Mouse (Mus musculus) CD4-positive, CD25-positive, alpha-beta regulatory T cell, adult 2 months (primary cell): ENCODE data around the gene Fam198a.
"Not testable (repeated sequence)": the region's sequence is repeated elsewhere in the genome, so short reads cannot be mapped to it uniquely, and the experiment has no call there.

ENCODE experiments used
- DNase-seq: peaks from one replicate; pipeline ENCODE4 v3.0.0-alpha.2; 2012; ENCODE audit warnings: low read depth, low spot score

The Fam198a gene

GRCm38 (mm10) chr9:122018782-122019395, 68.1 kb downstream of the Fam198a start:
- peak; percentile 61 for DNase-seq

- DNase-seq: no peak
These were observed 69.5 kb downstream of the Fam198a start for GRCm38 (mm10) chr9:122020321-122020720.

GRCm38 (mm10) chr9:122021171-122021570, 70.4 kb downstream of the Fam198a start:
- DNase-seq: not testable (repeated sequence)

- no peak for DNase-seq
These were observed 70.8 kb downstream of the Fam198a start for GRCm38 (mm10) chr9:122021581-122021980.

GRCm38 (mm10) chr9:122022776-122023175, 72.0 kb downstream of the Fam198a start:
- DNase-seq: no peak

- no peak for DNase-seq
These were observed 73.1 kb downstream of the Fam198a start for GRCm38 (mm10) chr9:122023873-122024272.

GRCm38 (mm10) chr9:122024419-122024818, 73.6 kb downstream of the Fam198a start:
- DNase-seq: no peak

- no peak for DNase-seq
These were observed 75.2 kb downstream of the Fam198a start for GRCm38 (mm10) chr9:122025855-122026590.

GRCm38 (mm10) chr9:122027081-122027913, 76.5 kb downstream of the Fam198a start:
- DNase-seq: no peak

GRCm38 (mm10) chr9:122027914-122028745, 77.3 kb downstream of the Fam198a start:
- no peak for DNase-seq

- no peak for DNase-seq
These were observed 79.0 kb downstream of the Fam198a start for GRCm38 (mm10) chr9:122029765-122030164.
